In the genomic region with DNA sequence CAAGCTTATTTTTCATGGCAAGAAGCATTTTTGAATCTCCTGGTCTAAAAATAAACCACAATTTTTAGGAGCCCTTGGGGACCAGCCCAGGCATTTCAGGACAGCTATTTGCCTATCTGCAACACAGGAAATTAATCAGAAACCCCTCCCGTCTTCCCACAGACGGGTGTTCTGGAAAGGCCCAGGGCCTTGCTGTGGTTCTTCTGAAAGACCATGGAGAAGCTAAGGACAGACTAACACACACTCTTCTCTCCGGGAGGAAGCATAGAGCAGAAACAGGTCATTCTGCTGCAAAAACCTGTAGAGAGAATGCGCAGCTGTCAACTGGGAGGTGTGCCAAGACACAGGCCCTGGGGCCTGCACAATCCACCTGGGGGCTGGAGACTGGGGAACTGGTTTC, we compare ENCODE assay signal across 9 mouse cellular contexts. TPM values are rescaled to one million over a fixed set of nuclear protein-coding genes. Genes with fewer than 3 reads are reported as not detected.
DNase-seq lines count a peak whose midpoint lies in the region; ATAC-seq and TF ChIP-seq lines count a peak whose summit lies in the region.
"Had no signal": no experiment of that assay in that cellular context is flagged by ENCODE, and none has a peak within 500 bp of the region (broad histone marks: within the 10 kb centered on the region; RNA-seq: fewer than 3 reads in every experiment).

No protein-coding gene starts in this region.

- H3K4me1 ChIP-seq in limb, embryonic 12.5 days (replicated peaks), result peaks cover 49% of the 10 kb centered on the region
- peaks cover 48% of the 10 kb centered on the region for H3K4me1 ChIP-seq in limb, embryonic 10.5 days
- peaks cover 16% of the 10 kb centered on the region for H3K4me1 ChIP-seq in heart, postnatal 0 days (ENCODE audit: control insufficient read depth, insufficient read depth)
- peaks cover 49% of the 10 kb centered on the region for H3K4me1 ChIP-seq in limb, embryonic 15.5 days

- H3K27ac ChIP-seq in limb, embryonic 12.5 days, result 0 out of 2 replicates have a peak overlapping the region, but pooled peaks have one; percentile 0
- no peak overlapping the region for H3K27ac ChIP-seq in limb, embryonic 10.5 days
- peak overlapping the region; percentile 65 for H3K27ac ChIP-seq in heart, postnatal 0 days (ENCODE audit: low read depth)
- H3K27ac ChIP-seq in limb, embryonic 15.5 days, result peak overlapping the region; percentile 71

- no peak overlapping the region for H3K4me3 ChIP-seq in limb, embryonic 12.5 days (replicated peaks)
- no peak overlapping the region for H3K4me3 ChIP-seq in limb, embryonic 10.5 days
- H3K4me3 ChIP-seq in heart, postnatal 0 days (ENCODE audit: low read depth, low read length), result no peak overlapping the region
- no peak overlapping the region for H3K4me3 ChIP-seq in limb, embryonic 15.5 days

- H3K27me3 ChIP-seq in limb, embryonic 12.5 days, result peaks cover 42% of the 10 kb centered on the region
- peaks cover 51% of the 10 kb centered on the region for H3K27me3 ChIP-seq in limb, embryonic 10.5 days (ENCODE audit: low read depth, poor library complexity, severe bottlenecking)
- no peaks in the 10 kb centered on the region for H3K27me3 ChIP-seq in heart, postnatal 0 days (ENCODE audit: control insufficient read depth, insufficient read depth, low read length)
- H3K27me3 ChIP-seq in limb, embryonic 15.5 days, result peaks cover 8% of the 10 kb centered on the region

- ATAC-seq in limb, embryonic 12.5 days (ENCODE audit: insufficient number of reproducible peaks, insufficient read depth, low FRiP score, low TSS enrichment, low read depth), result no peak
- ATAC-seq in heart, postnatal 0 days (ENCODE audit: insufficient read depth, low read depth), result no peak
- no peak for ATAC-seq in limb, embryonic 15.5 days (ENCODE audit: insufficient number of reproducible peaks, low FRiP score, low TSS enrichment, low read depth)
- ATAC-seq in activated CD4-positive, CD25-positive, alpha-beta regulatory T cell, adult 4 months, result no peak

- H3K36me3 ChIP-seq in limb, embryonic 12.5 days, result no peaks in the 10 kb centered on the region
- no peaks in the 10 kb centered on the region for H3K36me3 ChIP-seq in limb, embryonic 10.5 days
- H3K36me3 ChIP-seq in heart, postnatal 0 days (replicated peaks; ENCODE audit: control insufficient read depth, insufficient read depth, low read length), result no peaks in the 10 kb centered on the region
- H3K36me3 ChIP-seq in limb, embryonic 15.5 days, result no peaks in the 10 kb centered on the region

- H3K4me2 ChIP-seq in limb, embryonic 12.5 days, result no peak overlapping the region
- no peak overlapping the region for H3K4me2 ChIP-seq in heart, postnatal 0 days (ENCODE audit: low read depth, low read length)
- H3K4me2 ChIP-seq in limb, embryonic 15.5 days, result no peak overlapping the region

- H3K9ac ChIP-seq in limb, embryonic 12.5 days (replicated peaks), result no peak overlapping the region
- no peak overlapping the region; the same call in 1 of the 2 replicates for H3K9ac ChIP-seq in heart, postnatal 0 days (replicated peaks; ENCODE audit: low read depth, low read length)
- H3K9ac ChIP-seq in limb, embryonic 15.5 days, result no peak overlapping the region

- DNase-seq in limb, embryonic 10.5 days (ENCODE audit: low spot score), result no peak
- peak; percentile 81 to 88 for DNase-seq in cerebellum, postnatal 25 days
- DNase-seq in heart, postnatal 0 days (ENCODE audit: low spot score), result peak; percentile 31
- no peak for DNase-seq in embryo, embryonic 11 days
- DNase-seq in thymus, postnatal 14 days, result no peak

- TF ChIP-seq EP300 in heart, postnatal 0 days (IDR thresholded peaks at IDR 0.05; ENCODE audit: low read depth), result no peak

- 42% methylated on average over 4 of the region's 4 CpGs for WGBS in limb, embryonic 12.5 days
- WGBS in limb, embryonic 10.5 days, result 67% methylated on average over 4 of the region's 4 CpGs
- WGBS in heart, postnatal 0 days, result 15% methylated on average over 4 of the region's 4 CpGs
- 14% methylated on average over 4 of the region's 4 CpGs for WGBS in limb, embryonic 15.5 days

- no peaks in the 10 kb centered on the region for H3K9me3 ChIP-seq in limb, embryonic 12.5 days
- H3K9me3 ChIP-seq in limb, embryonic 10.5 days (replicated peaks), result no peaks in the 10 kb centered on the region
- no peaks in the 10 kb centered on the region for H3K9me3 ChIP-seq in heart, postnatal 0 days (replicated peaks; ENCODE audit: control insufficient read depth, low read length)
- no peaks in the 10 kb centered on the region for H3K9me3 ChIP-seq in limb, embryonic 15.5 days

- TF ChIP-seq CTCF in heart, postnatal 0 days (IDR thresholded peaks at IDR 0.05; ENCODE audit: low read depth), result no peak

RNA-seq across cellular contexts. Expression of a gene that starts 3.3 kb away (rescaled TPM):
- polyA plus RNA-seq in limb, embryonic 12.5 days (2016; fragmentation: Nextera tagmentation; extraction: Ambion mirVana), result 131 and 144 TPM in 2 replicates
- 151 and 152 TPM in 2 replicates for polyA plus RNA-seq in limb, embryonic 10.5 days (2016; fragmentation: Nextera tagmentation; extraction: Ambion mirVana)
- total RNA-seq in heart, postnatal 0 days (2014; rRNA removed; ENCODE audit: low replicate concordance), result 22.6 and 24.5 TPM in 2 replicates
- 80.2 and 91.1 TPM in 2 replicates for polyA plus RNA-seq in heart, postnatal 0 days (2015; fragmentation: Nextera tagmentation; extraction: Ambion mirVana)
- 128 and 132 TPM in 2 replicates for polyA plus RNA-seq in limb, embryonic 15.5 days (2015; fragmentation: Nextera tagmentation; extraction: Ambion mirVana)
- 1 to 10 TPM; 4.7 to 7.4 TPM for polyA plus RNA-seq in activated CD4-positive, CD25-positive, alpha-beta regulatory T cell, adult 4 months (2017; shearing (Covaris generic))

RNA-seq across cellular contexts. Expression of a gene that starts 4.2 kb away (rescaled TPM):
- 0.19 TPM in 1 of 2 replicates, not detected in the other for polyA plus RNA-seq in limb, embryonic 12.5 days (2016; fragmentation: Nextera tagmentation; extraction: Ambion mirVana)
- 0.11 and 0.16 TPM in 2 replicates for polyA plus RNA-seq in limb, embryonic 10.5 days (2016; fragmentation: Nextera tagmentation; extraction: Ambion mirVana)
- total RNA-seq in heart, postnatal 0 days (2014; rRNA removed; ENCODE audit: low replicate concordance), result not detected in 2 replicates
- 0.27 and 0.43 TPM in 2 replicates for polyA plus RNA-seq in heart, postnatal 0 days (2015; fragmentation: Nextera tagmentation; extraction: Ambion mirVana)
- 0.32 and 0.46 TPM in 2 replicates for polyA plus RNA-seq in limb, embryonic 15.5 days (2015; fragmentation: Nextera tagmentation; extraction: Ambion mirVana)
- polyA plus RNA-seq in activated CD4-positive, CD25-positive, alpha-beta regulatory T cell, adult 4 months (2017; shearing (Covaris generic)), result not detected

RNA-seq across cellular contexts. Expression of a gene that starts 42.9 kb away (rescaled TPM):
- 0.11 and 0.17 TPM in 2 replicates for polyA plus RNA-seq in limb, embryonic 12.5 days (2016; fragmentation: Nextera tagmentation; extraction: Ambion mirVana)
- 0.30 TPM in 1 of 2 replicates, not detected in the other for polyA plus RNA-seq in limb, embryonic 10.5 days (2016; fragmentation: Nextera tagmentation; extraction: Ambion mirVana)
- total RNA-seq in heart, postnatal 0 days (2014; rRNA removed; ENCODE audit: low replicate concordance), result not detected in 2 replicates
- not detected in 2 replicates for polyA plus RNA-seq in heart, postnatal 0 days (2015; fragmentation: Nextera tagmentation; extraction: Ambion mirVana)
- 1.2 and 1.4 TPM in 2 replicates for polyA plus RNA-seq in limb, embryonic 15.5 days (2015; fragmentation: Nextera tagmentation; extraction: Ambion mirVana)
- under 1 TPM in 1 of 2 experiments, not detected in 1; 0.37 TPM for polyA plus RNA-seq in activated CD4-positive, CD25-positive, alpha-beta regulatory T cell, adult 4 months (2017; shearing (Covaris generic))
- polyA plus RNA-seq: lung, embryonic 16.5 days had no signal

Comparison
In these comparisons a context has a peak if more than half of its experiments do, and no peak if none do; other contexts are left out.
1. DNase-seq: peak in cerebellum, postnatal 25 days (2 of 2) and heart, postnatal 0 days (single experiment); none in limb, embryonic 10.5 days (single experiment), embryo, embryonic 11 days (single experiment) and thymus, postnatal 14 days (single experiment).